Mouse (Mus musculus) myocyte (in vitro differentiated cells): ENCODE measurements around the gene Plagl1.

ENCODE experiments used
- CEBPB ChIP-seq: IDR thresholded peaks from 2 replicates; pipeline ENCODE4 v1.6.1; 2011; ENCODE audit warnings: mild to moderate bottlenecking, moderate library complexity; ENCODE audit not compliant: poor library complexity, insufficient read depth, severe bottlenecking
- MAX ChIP-seq: IDR thresholded peaks from one replicate; pipeline ENCODE4 v1.6.1; 2011; ENCODE audit warnings: low read depth, mild to moderate bottlenecking, control low read depth
- MYOD1 ChIP-seq, 3 experiments: IDR thresholded peaks; one replicate each; pipeline ENCODE4 v1.6.1; 2011; ENCODE audit warnings: control low read depth in 2 of 3, low read depth in 2 of 3, mild to moderate bottlenecking in 2 of 3, moderate library complexity in 1 of 3; ENCODE audit not compliant: insufficient read length in 2 of 3, control insufficient read depth in 1 of 3
- MYOG ChIP-seq, 3 experiments: IDR thresholded peaks; one replicate each; pipeline ENCODE4 v1.6.1; 2011; ENCODE audit warnings: control low read depth in 2 of 3, low read depth in 2 of 3, mild to moderate bottlenecking in 2 of 3; ENCODE audit not compliant: insufficient read length in 2 of 3, control insufficient read depth in 1 of 3, insufficient read depth in 1 of 3
- POLR2A ChIP-seq: IDR thresholded peaks from one replicate; pipeline ENCODE4 v1.6.1; 2011; ENCODE audit warnings: low read depth, mild to moderate bottlenecking, control low read depth, moderate library complexity; ENCODE audit not compliant: insufficient read length
- POLR2AphosphoS2 ChIP-seq: IDR thresholded peaks from one replicate; pipeline ENCODE4 v1.6.1; 2011; ENCODE audit warnings: low read depth, control low read depth; ENCODE audit not compliant: insufficient read length
- REST ChIP-seq: IDR thresholded peaks from one replicate; pipeline ENCODE4 v1.6.1; 2011; ENCODE audit warnings: mild to moderate bottlenecking, control low read depth, moderate library complexity; ENCODE audit not compliant: insufficient read depth, insufficient read length
- SRF ChIP-seq: IDR thresholded peaks from one replicate; pipeline ENCODE4 v1.6.1; 2011; ENCODE audit warnings: low read depth; ENCODE audit not compliant: control insufficient read depth, insufficient read length
- TCF12 ChIP-seq: IDR thresholded peaks from one replicate; pipeline ENCODE4 v1.6.1; 2011; ENCODE audit warnings: mild to moderate bottlenecking, control low read depth; ENCODE audit not compliant: poor library complexity, insufficient read depth, severe bottlenecking
- TCF3 ChIP-seq: IDR thresholded peaks from one replicate; pipeline ENCODE4 v1.6.1; 2011; ENCODE audit warnings: low read depth, control low read depth; ENCODE audit not compliant: insufficient read length
- USF1 ChIP-seq: IDR thresholded peaks from one replicate; pipeline ENCODE4 v1.6.1; 2011; ENCODE audit warnings: low read depth, mild to moderate bottlenecking, control low read depth, moderate library complexity

DNA sequence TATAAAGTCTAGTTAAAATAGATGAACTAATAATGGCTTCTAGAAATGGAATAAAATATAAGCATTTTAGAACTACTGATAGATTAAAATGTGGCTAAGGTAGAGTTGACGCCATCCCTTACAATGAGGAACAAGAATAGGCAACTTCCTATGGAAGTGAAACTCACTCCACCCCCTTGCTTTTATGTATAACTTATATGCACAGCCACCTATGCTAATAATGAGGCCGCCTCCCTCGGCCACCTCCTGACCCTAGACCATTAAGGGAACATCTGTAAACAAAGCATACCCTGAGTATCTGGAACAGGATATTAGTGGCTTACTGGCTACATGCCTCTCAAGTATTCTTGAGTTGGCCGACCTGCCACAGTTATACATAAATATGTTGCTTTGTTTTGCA lies 43.5 kb downstream of the Plagl1 start:
- TF ChIP-seq MYOG (IDR thresholded peaks at IDR 0.05; ENCODE audit: control insufficient read depth in 1 of 3, insufficient read depth in 1 of 3, insufficient read length in 2 of 3, low read depth in 2 of 3) (no peak), POLR2AphosphoS2 (no peak), TCF12 (no peak), POLR2A (no peak), SRF (no peak), USF1 (no peak), MAX (no peak), REST (no peak), CEBPB (no peak), MYOD1 (IDR thresholded peaks at IDR 0.05; ENCODE audit: control insufficient read depth in 1 of 3, insufficient read length in 2 of 3, low read depth in 2 of 3) (no peak), TCF3 (no peak)
